Mouse (Mus musculus) small intestine, adult 2 months (tissue): ENCODE data around the gene Actn4.

Experiments used
- CTCF ChIP-seq: fragments of 200-500 bp; IDR thresholded peaks from 2 replicates; pipeline ENCODE4 v1.5.1; 2012; ENCODE audit warnings: low read depth, mild to moderate bottlenecking, control low read depth, inconsistent platforms, low read length, moderate library complexity, mixed read lengths; ENCODE audit not compliant: insufficient replicate concordance, insufficient read length; ENCODE audit errors: extremely low read depth
- POLR2A ChIP-seq: fragments of 200-500 bp; IDR thresholded peaks from 2 replicates; pipeline ENCODE4 v1.6.1; 2012; ENCODE audit warnings: low read depth, mild to moderate bottlenecking, control low read depth, inconsistent platforms, low read length, moderate library complexity

GRCm38 (mm10) chr7:28880554-28880953 is 81.6 kb downstream of the Actn4 start:
- TF ChIP-seq CTCF (no peak), POLR2A (no peak)
